Mouse (Mus musculus): ENCODE data around the gene Tagln.
A peak's percentile ranks its signal among the peaks of the same experiment; 100 is the strongest.

Tagln gene

GRCm38 (mm10) chr9:45946182-45946871 is 10.5 kb upstream of the Tagln start:
- no peak for DNase-seq (ENCODE audit: low read depth)

- DNase-seq (ENCODE audit: low read depth), result peak; percentile 33
Measured at GRCm38 (mm10) chr9:45945721-45946120, 9.9 kb upstream of the Tagln start.

- peak; percentile 46 for DNase-seq (ENCODE audit: low read depth)
Measured at GRCm38 (mm10) chr9:45944506-45945400, 8.9 kb upstream of the Tagln start.

- no peak for DNase-seq (ENCODE audit: low read depth)
Measured at GRCm38 (mm10) chr9:45943628-45944505, 8.0 kb upstream of the Tagln start.

- DNase-seq (ENCODE audit: low read depth), result no peak
Measured at GRCm38 (mm10) chr9:45942916-45943315, 7.1 kb upstream of the Tagln start.

GRCm38 (mm10) chr9:45942464-45942863 is 6.6 kb upstream of the Tagln start:
- DNase-seq (ENCODE audit: low read depth), result no peak

- DNase-seq (ENCODE audit: low read depth), result peak; percentile 9
Measured at GRCm38 (mm10) chr9:45941329-45941888, 5.6 kb upstream of the Tagln start.

GRCm38 (mm10) chr9:45939794-45940193 is 3.9 kb upstream of the Tagln start:
- no peak for DNase-seq (ENCODE audit: low read depth)

- DNase-seq (ENCODE audit: low read depth), result no peak
Measured at GRCm38 (mm10) chr9:45938952-45939637, 3.2 kb upstream of the Tagln start.

GRCm38 (mm10) chr9:45938088-45938487 is 2.2 kb upstream of the Tagln start:
- no peak for DNase-seq (ENCODE audit: low read depth)

- DNase-seq (ENCODE audit: low read depth), result peak; percentile 78
Measured at GRCm38 (mm10) chr9:45936883-45937282, 1.0 kb upstream of the Tagln start.

GRCm38 (mm10) chr9:45932571-45933415 is 3.1 kb downstream of the Tagln start:
- no peak for DNase-seq (ENCODE audit: low read depth)

GRCm38 (mm10) chr9:45931958-45932357 is 3.9 kb downstream of the Tagln start:
- DNase-seq (ENCODE audit: low read depth), result no peak

- DNase-seq (ENCODE audit: low read depth), result no peak
Measured at GRCm38 (mm10) chr9:45929285-45929684, 6.6 kb downstream of the Tagln start.

- no peak for DNase-seq (ENCODE audit: low read depth)
Measured at GRCm38 (mm10) chr9:45919895-45920294, 16.0 kb downstream of the Tagln start.

- no peak for DNase-seq (ENCODE audit: low read depth)
Measured at GRCm38 (mm10) chr9:45917041-45917934, 18.6 kb downstream of the Tagln start.

- DNase-seq (ENCODE audit: low read depth), result no peak
Measured at GRCm38 (mm10) chr9:45915659-45916058, 20.2 kb downstream of the Tagln start.

GRCm38 (mm10) chr9:45911673-45912072 is 24.2 kb downstream of the Tagln start:
- DNase-seq (ENCODE audit: low read depth), result peak; percentile 61

GRCm38 (mm10) chr9:45910995-45911394 is 24.9 kb downstream of the Tagln start:
- no peak for DNase-seq (ENCODE audit: low read depth)

Data from 416B (cell line).